Mouse (Mus musculus) cerebellum, adult 9-11 months (tissue): ENCODE data around the gene Gm11444.

ENCODE experiments used
- DNase-seq: peaks from one replicate; pipeline ENCODE4 v3.0.0; 2022

Gene Gm11444

GRCm38 (mm10) chr11:85811229-85811628, 38.9 kb downstream of the Gm11444 start:
- DNase-seq, result no peak

DNA sequence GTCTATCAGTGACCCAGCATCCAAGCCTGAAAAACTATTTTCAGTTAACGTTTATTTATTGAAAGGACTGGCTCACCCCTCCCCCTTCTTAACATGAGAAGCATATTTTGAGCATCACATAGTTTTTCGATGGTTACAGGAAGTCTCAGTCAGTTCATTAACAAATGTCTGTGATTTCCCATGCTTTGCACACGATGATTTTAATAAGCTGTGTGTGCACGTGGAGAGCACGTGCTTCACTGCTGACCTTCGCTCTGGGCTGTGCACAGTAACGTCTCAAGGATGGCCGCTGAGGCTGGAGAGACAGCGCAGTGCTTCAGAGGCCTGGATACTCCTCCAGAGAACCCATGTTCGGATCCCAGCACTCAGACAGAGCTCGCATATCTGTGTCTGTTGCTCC, 42.8 kb downstream of the Gm11444 start:
- no peak for DNase-seq

DNA sequence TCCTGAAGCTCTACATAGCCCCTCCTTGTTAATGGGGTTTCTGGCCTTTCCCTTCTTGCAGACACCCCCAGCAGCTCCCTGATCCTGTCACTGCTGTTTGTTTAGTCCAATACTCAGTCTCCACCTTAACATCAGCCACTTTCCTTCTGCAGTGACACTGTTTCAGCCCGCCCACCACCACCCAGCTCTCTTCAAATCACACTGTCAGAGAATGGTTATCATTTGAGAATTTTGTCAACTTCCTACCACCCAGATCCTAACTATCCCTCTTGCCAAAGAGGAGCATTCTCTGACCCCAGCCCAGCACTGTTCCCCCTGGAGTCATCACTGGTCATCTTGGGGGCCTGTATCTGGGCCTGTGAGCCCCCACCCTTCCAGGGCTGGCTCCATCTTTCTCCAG, 44.4 kb downstream of the Gm11444 start:
- no peak for DNase-seq

DNA sequence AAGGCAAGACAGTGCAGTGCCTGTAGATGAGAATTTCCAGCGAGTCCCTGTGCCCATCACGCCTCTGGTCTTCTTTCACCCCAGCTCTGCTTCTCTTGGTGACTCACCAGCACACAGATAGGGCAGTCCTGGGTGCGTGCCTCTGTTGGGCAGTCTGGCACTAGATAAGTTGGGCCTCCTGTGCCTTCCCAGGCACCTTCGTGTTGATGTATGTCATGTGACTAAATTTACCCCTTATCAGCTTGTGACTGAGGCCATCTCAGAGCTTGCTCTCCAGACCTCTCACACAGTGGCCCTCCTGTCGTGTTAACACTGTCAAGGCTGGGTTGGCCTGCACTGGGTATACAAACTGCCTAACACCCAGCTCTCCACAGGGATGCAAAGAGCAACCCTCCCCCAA, 46.1 kb downstream of the Gm11444 start:
- DNase-seq, result no peak

DNA sequence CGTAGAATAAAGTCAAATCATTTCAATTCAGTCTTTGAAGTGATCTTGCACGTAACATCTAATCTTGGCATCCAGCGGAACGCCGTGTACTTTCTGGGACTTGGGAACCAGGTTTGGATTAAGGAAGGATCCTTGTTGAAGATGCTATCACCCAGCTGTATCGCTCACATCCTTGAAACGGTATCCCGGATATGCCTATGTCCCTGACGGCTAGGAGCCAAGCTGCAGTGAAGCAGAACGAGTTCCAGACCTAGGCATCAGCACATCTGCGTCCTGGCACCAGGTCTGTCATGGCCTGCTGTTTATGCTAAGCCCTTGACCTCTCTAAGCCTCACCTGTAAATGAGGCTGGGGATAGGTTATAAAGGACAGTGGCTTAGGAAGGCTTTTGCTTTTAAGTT, 49.8 kb downstream of the Gm11444 start:
- DNase-seq, result no peak

DNA sequence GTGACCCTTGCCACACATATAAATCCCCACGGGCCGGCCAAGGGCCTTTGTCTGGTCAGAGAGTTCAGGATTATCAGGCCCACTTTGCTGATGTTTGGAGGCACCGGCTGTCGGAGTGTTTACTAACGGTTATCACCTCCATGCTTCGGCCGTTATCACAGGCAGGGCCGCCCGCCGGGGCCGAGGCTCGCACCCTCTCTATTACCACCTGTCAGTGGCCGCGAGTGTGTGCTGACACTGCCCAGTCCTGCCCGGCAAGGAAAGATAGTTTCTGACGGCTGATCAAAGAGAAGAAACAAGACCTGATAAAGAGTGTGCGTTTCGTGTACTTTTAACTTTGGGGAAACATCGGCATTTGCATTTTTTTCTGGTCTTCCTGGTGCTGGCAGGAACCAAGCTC, 50.3 kb downstream of the Gm11444 start:
- DNase-seq, result no peak

DNA sequence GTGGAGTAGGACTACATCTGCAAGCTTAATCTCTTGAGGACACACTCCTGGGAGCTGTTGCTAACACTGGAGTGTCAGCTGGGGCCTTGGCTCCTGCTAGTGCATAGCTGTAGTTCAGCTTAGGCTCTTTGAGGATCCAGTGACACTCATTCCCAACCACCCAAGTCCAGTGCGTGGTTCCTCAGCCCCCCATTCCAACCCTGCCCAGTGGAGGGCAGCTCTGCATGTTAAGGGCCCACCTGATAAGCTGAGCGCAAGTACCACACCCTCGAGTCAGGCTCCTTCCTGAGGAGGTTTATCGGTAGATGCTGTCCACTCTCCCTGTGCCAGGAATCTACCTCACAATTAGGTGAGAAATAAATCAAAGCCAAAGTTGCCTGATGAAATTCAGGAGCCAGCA, 50.7 kb downstream of the Gm11444 start:
- DNase-seq, result no peak
